Mouse (Mus musculus) spleen, postnatal 14 days (tissue): ENCODE measurements at regions not wholly inside any gene's neighbourhood (a gene's known extent, or its start where the extent isn't known, plus 50 kb on each side); places are given as distances from the start of the nearest gene placed in this dataset.
"Not testable (repeated sequence)": the region's sequence is repeated elsewhere in the genome, so short reads cannot be mapped to it uniquely, and the experiment has no call there.

Experiments
- DNase-seq, 2 experiments: peaks; one replicate each; pipeline ENCODE4 v3.0.0; 2021 to 2022; ENCODE audit warnings: low spot score in 2 of 2

DNA sequence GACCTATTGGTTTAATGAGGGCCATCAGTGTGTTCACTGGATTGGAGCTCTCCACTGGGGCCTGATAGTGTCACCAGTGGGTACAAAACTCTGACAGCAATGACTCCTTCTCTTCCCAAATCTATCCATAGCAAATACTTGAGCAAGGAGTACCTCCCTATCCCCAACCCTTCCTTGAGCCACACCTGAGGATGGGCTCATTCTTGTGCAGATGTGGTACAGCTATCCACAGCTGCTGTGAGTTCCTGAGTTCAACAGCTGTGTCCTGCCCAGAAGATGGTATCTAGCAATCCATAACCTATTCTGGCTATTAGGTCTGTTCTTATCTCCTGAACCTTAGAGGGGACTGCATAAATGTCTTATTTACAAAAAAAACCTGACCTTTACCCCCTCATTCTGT, 148.7 kb upstream of the Cwc22 start:
- no peak for DNase-seq

DNA sequence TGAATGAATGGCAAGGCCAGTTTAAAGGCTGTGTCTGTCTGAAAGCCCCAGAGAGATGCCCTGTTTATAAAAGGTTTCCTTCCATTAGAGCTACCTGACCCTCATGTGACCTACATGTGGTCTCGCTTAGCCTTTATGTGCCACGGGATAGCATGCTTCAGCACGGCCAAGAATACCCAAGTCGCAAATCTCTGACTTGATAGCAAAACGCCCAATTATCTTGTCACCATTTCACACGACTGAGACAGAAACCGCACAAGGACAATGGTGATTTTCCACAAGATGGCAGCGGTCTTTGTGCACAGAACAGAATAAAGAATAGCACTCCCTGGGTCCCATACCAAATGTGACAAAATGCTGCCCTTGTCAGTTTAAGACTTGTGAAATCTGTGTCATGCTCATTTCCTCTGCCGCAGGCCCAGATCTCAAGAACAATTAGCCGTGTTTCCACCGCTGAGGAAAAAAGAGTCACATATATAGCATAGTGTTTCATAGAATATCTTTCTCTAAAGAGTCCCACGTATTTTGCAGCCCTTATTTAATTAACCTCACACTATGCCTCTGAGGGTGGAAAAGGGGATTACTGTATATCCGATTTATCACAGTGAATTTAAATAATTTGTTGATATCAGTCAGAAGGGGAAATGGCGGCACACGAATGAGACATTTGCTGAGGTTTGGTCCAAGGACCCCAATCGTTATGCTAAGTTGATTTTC, 118.3 kb upstream of the Cwc22 start:
- DNase-seq = no peak

DNA sequence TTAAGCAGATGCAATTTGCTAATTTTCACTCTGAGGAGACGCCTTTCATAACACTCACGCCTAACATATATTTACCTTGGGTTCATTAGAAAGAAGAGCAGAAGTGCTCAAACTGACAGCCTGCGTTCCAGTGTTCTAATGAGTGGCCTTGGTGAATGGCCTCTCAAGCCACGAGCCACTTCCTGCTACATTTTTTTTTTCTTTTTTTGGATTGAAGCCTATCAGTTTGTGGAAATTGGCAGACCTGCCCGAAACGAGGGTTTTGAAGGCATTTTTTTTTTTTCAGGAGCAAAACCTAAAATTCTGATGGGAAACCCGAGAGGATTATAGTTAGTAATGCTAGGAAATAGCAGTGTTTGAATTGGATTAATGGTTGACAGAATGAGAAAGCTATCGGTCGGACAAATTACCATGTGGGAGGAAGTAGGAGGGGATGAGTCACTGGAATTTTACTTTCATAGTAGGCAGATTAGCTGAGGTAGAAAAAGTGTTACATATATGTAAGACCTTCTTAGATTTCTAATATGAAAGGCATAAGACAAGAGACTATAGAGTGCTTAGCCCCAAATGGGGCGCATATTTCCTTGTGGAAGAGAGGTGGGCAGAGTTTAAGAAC, 113.7 kb upstream of the Cwc22 start:
- no peak for DNase-seq

DNA sequence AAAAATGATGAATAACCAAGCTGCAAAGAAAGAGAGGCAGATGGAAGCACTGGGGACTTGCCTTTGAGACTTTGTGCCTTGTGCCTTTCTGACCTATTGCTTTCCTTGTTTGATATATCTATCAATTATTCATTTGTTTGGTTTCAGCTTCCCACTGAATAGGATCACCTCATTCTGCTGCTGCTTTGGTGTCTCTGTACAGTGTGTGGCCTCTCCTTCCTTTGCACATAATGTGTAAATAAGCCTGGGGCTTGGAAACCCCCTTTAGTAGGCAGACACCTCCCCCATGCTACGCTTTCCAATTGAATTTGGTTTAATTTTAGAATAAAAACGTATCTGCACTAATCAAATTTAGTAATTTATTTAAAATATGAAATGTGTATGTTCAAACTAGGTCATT, 112.8 kb upstream of the Cwc22 start:
- no peak for DNase-seq

DNA sequence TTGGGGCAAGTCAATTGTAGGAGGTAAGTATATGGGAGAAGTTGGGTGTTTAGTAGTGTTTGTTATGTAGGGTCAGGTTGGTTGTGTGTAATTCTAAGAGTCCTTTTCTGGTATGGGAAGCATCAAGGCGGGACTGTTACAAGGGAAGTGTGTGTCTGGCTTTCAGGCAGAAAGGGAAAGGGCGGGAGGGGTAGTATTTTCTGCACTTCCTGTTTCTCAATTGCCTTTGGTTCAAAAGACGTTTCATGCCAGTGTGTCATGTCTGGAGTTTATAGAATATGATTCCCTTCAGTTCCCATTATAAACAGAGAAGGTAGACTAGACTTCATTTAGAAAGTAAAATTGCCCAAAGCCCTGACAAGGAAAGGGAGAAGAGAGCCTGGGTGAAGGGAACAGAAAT, 107.7 kb upstream of the Cwc22 start:
- no peak for DNase-seq

DNA sequence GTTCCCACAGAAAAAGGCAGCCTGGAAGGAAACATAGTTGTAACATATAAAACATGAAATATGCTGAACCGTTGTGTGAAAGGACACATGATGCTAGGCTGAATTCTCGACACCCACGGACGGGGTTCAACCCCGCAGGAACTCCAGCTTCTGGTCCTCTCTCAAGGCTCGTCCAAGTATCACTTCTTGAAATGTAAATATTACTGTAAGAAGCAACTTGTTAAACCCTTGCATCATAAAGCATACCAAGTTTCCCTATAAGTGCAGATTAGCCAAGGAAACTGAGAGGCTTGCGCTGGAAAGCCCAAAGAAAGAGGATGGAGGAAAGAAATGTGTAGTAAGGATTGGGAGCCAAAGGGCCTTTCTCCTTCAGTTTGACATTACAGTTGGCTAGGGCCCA, 104.4 kb upstream of the Cwc22 start:
- no peak for DNase-seq

DNA sequence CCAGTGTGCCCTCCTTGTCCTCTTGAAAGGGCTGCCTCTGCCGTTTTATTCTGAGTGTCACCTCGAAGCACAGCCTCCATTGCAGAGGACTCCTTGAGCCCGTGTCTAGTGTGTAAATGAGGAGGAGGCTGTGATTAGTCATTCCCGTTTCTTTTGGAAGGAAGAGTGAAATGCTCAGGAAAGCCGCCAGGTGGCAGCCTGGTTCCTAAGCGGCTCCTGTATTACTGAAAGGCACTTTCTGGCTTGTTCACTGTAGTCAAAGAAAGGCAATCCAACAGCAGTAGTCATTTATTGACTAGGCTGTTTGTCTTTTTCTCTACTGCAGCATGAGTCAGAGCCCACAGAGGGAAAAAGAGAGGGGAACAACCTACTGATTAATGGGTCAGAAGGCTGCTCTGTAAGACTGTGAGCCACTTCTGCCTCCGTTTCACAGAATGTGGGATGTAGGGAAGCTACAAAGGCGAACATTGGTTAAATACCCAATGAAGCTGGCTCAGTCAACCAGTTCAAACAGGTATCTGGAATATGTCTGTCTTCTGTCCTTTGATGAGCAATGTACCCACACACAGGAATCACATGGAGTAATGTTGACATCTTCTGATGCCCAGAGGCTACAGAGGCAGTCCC, 103.2 kb upstream of the Cwc22 start:
- peak in 1 of 2 experiments; percentile 10 for DNase-seq

DNA sequence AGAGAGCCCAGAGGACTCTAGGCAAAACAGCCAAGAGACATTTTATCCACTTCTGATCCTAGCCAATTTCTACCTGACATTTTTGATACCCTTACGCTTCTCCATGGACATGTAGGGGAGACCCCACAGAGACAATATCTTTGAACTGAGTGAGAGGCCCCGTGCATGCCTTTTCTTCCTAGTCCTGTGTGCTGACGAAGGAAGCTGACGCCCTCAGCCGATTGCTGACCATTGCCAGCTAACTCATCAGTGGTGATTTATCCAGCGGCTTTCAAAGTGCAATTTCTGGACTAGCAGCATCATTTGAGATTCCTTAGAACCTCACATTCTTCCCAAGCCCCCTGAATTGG, 102.5 kb upstream of the Cwc22 start:
- DNase-seq = no peak

DNA sequence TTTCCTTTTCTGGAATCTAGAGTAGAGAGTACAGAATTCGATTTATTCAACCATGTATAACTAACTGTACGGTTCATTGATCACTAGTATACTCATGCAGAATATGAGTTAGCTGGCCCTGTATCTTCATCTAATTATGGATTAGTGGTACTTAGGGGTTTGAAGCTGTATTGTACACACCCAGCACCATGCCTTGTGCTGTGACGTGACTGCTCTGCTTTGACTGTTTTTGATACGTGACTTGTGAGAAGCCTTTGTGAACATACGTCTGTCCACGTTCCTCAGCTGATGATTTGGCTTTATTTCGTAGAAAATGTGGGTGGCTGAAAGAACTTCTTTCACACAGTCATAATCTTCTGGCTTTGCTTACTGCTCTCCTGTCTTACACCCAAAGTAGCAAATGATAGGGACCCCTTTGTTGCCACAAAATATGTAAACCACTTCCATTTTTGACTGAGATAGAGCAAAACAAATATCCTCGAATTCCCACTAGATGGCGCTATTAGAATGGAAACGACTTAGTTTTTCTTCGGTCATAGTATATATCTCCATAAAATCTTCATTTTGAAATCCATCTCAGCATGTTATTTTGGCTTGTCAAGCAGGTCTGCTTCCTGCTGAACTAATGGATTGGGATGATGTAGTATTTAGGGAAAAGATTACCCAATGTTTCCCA, 102.0 kb upstream of the Cwc22 start:
- no peak for DNase-seq

DNA sequence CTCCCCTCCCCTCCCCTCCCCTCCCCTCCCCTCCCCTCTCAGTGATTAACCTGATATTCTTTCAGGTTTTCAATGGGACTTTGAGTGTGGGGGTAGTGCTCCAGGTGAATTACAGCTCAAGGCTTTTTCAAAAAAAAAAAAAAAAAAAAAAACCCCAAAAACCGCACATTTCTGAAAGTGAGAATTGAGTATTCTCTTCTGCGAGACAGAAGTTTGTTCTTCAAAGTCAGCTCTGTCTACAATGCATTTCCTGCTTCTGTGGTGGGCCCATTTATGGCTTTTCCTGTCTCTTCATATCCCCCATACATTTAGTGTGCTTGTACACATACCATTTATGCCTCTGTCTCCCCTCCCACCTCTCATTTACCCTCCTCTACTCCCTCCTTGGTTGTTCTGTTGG, 81.1 kb upstream of the Cwc22 start:
- no peak for DNase-seq

DNA sequence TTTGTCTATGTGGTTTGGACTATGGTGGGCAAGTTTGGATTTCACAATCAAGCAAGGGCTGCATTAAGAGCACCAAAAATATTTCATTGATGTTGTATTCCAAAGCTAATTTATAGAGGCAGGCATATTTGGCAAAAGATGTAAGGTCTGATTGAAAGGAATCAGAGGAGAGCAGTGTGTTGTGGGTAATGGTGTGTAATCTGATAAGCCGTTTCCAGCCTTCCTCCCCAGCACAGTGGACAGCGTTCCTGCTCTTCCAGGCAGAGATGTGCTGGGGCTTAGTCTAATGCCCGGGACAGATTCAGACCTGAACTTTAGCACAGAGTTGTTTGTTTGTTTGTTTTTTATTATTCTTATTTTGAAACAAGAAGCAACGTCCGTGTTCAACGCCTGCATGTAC, 80.6 kb upstream of the Cwc22 start:
- no peak for DNase-seq

DNA sequence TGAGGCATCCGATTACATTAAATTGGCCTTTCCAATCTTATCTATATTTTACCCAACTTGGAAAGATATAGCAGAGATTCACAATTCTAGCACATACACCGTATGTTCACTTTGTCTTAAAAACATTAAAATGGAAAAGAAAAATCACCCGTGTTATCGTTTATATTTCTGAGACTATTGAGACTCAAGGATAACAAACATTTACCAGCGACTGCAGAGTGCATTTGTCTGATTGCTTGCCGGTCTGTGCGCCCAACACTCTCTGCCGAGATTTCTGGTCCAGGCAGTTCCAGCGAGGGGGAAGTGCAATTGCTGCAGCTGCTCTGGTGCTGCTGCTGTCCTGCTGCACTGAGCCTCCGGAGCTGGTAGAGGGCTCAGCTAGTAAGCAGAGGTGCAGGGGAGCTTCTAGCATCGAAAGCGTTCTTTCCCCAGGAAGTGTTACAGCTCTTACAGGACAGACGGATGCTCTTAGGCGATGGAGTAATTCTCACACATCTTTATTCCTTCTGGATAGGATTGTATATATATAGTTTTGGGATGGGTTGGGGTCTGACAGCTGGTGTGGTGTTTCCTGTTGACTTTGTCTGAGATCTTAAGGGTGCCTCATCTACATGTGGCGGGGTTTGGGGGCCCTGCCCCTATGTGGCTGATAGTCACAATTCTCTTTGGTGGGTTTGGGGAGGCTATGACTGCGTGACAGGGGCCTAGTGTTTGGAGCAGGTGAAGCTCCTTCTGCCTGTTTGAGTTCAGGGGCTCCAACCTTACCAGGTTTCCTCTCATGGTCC, 79.7 kb upstream of the Cwc22 start:
- DNase-seq = no peak

DNA sequence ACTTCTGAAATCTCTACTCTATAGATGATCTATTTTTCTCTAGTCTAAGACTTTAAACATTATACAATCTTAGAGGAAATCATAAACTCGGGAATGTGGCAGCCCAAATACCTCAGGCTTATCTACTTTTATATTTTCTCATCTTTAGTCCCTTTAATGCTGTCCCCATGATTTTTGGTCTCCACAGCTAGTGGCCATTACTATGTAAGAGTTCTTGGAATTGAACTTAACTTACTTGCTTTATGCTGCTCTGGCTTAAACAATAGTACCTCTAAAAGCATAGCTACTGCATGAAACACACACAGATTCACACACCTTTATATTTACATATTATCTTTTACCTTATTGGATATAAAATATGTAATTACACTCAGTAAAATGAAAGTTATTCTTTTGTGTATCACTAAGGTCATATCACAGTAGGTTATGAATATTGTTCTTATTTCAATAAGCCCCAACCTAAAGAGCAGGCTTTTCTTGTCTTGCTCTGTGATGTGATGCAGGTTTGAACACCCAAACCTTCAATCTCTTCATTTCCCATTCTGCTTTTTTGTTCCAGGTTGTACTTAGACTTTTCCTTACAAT, 78.9 kb upstream of the Cwc22 start:
- DNase-seq = no peak

DNA sequence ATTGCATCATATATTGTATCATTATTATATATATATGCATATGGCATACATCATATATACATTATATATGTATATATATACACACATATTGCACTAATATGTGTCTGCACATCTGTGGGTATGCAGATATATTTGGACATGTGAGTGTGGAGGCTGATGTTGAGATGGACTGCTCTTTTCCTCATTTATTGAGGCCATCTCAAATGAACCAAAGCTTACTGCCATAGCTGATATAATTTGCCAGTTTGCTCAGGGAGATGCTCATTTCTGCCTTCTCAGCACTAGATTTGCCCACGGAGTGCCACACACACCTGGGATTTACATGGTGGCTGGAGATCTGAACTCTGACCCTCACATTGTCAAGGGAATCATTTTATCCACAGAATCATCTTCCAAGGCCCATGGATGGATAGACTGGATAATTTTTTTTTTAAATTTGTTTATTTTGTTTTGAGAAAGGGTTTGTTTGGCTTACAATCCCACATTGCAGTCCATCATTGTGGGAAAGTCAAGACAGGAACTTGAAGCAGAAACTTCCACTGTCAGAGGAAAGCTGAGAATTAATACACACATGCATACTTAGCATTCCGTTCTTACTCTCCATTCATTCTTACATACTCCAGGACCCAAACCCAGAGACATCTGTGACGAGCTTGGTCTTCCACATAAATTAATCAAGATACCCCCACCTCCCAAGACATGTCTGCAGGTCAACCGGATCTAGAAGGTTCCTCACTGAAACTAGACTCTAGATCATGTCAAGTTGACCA, 77.9 kb upstream of the Cwc22 start:
- DNase-seq = no peak

DNA sequence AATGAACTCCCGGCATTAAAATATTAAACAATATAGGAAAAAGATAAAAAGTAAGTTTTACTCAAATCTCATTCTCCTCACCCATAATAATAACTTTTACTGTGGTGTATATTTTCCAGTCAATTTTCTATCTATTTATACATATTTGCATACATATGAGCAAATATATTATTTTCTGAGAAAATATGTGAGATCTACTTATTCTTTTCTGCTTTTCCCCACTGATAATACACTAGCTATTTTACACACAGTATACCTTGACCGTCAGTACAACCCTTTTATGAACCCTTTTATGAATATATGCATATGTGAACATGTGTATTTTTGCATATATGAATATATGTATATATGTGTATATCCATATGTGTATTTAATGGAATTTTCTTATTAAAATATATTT, 77.2 kb upstream of the Cwc22 start:
- DNase-seq = no peak

DNA sequence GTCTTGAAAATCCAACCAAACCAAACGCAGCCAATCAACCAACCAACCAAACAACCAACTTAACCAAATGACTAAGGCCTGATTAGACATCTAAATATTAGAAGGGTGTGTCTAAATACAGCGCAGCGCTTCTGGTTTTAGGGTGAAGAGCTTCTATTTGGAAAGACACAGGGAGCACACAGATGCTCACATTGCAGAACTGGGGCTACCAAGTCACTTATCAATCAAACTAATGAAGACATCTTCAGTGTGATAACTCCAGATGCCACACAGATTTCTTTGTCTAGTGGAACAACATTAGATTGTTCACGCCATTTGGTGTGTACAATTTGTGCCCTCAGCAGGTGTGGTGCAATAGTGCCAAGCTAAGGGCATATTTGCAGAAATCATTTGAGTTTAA, 76.6 kb upstream of the Cwc22 start:
- DNase-seq = no peak

DNA sequence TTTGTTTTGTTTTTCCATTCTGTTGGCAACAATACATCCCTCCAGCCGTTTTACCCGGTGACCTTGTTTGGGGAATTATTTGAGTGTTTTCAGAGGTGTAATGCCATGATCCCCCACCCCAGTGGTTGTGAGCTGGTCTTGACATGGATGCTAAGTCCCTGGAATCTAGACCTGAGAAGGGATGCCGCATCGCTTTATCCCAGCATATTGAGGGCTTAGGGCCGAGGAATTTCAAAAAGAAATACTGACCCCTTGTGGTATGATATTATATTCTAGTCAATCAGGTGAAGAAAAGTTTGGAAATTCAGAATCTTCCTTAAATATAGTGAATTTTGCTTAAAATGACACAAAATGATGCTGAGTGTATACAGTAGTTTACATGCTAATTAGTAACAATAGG, 75.7 kb upstream of the Cwc22 start:
- no peak for DNase-seq

DNA sequence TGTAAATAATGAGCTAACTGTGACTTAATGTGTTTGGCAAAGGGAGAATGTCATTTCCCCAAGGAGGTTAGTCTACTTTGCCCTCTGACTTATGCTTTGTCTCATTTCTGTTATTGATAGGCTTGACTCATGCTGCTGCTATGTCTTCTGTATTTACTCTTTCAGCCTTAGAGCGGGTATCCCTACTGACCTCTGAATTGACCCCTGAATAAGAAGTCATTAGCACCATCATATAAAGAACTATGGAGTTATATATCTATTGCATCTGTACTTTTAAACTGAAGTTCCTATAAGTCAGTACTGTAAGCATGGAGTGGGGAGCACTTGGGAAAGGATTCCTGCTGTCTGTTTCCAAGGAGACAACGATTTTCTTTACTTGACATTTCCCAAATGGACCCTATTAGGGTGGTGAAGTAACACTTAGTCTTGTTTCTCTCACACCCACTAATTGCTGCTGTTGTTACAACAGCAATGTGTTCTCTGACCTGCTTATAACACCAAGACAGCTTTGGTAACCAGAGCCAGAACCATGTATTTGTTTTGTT, 75.3 kb upstream of the Cwc22 start:
- DNase-seq = no peak

DNA sequence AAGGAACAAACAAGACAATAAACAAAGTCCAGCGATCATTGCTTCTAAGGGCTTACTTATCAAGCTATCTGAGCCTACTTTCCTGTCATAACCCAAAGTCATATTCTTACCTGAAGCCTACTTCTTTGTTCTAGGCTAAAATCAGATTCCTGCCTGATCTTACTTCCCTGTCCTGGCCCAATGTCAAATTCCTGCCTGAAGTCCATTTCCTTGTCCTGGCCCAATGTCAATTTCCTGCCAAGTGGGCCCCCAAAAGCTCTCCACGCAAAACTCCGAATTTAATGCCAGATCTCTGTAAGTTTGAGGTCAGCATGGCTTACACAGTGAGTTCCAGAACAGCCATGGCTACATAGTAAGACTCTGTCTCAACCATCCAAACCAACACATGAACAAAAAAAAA, 74.3 kb upstream of the Cwc22 start:
- DNase-seq = no peak

DNA sequence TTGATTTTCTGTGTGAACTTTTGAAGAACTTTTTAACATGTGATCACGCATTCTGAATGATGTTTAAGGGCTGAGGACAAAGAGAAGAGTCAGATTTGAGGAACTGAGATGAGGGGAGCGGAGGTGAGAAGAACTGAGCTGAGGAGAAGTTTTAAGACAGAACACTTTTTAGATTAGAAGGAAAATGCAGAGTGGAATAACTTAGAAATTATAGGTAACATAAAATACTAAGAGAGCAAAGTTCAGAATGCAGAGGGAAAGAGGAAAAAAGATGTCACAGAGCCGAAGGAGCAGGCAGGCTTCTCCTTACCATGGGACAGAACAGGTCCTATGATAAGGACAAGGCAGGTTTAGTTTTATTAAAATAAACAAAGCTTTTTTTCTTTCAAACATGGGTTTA, 73.7 kb upstream of the Cwc22 start:
- DNase-seq = no peak

DNA sequence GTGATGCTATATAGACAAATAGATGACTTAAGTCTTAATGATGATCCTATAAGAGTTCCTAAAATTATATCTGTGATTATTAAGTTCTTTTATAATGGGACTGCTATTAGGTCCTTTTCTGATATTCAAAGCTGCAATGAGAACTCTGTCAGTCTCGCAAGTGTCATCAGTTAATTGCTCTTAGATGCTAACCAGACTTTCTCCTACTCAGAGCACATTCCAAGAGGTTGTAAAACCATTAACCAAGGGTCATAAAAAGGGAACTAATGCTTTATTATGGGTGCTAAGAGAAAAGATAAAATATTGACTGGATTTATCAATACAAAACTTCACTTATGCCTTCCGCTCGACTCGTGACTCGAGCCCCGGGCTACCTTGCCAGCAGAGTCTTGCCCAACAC, 66.3 kb upstream of the Cwc22 start:
- DNase-seq = not testable (repeated sequence)
